Mouse (Mus musculus) E14TG2a.4 (cell line): ENCODE measurements around the gene Fhit.

Experiments
- CTCF ChIP-seq: conservative IDR thresholded peaks from 2 replicates; pipeline ENCODE4 v1.5.1; 2014; ENCODE audit warnings: low read length
- NANOG ChIP-seq: IDR thresholded peaks from 2 replicates; pipeline ENCODE4 v1.6.1; 2014; ENCODE audit warnings: borderline replicate concordance, low read length, mixed read lengths

DNA sequence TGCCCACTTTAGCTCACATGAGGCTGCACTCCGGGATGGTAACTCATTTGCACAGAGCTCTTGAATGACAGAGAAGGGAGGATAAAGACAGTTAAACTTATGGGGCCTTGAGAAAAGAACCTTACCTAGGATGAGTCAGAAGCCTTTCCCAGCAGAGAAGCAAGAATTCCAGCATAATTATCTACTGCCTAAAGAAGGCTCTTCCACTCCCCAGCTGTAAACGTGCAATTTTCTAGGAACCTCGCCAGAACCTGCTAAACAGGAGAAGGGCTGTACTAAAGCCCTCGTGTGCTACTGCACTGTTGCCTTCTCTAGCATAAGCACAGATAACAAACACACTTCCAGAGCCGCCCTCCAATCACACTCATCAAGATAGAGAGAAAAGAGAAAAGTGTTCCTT is 709.6 kb downstream of the Fhit start:
- TF ChIP-seq CTCF (no peak), NANOG (no peak)
